Mouse (Mus musculus): ENCODE results near the gene Rln3.

GRCm38 (mm10) chr8:84019738-84020137 is 25.1 kb downstream of the Rln3 start:
- no peak for TF ChIP-seq CTCF (conservative IDR thresholded peaks at IDR 0.05; ENCODE audit: low read length)
- TF ChIP-seq NANOG (IDR thresholded peaks at IDR 0.05; ENCODE audit: borderline replicate concordance, low read length) = no peak
